Mouse (Mus musculus) kidney, adult 18-20 months (tissue): ENCODE data around the gene Brf1.

Experiments used
- DNase-seq: peaks from one replicate; pipeline ENCODE4 v3.0.0; 2021

Brf1 gene

DNA sequence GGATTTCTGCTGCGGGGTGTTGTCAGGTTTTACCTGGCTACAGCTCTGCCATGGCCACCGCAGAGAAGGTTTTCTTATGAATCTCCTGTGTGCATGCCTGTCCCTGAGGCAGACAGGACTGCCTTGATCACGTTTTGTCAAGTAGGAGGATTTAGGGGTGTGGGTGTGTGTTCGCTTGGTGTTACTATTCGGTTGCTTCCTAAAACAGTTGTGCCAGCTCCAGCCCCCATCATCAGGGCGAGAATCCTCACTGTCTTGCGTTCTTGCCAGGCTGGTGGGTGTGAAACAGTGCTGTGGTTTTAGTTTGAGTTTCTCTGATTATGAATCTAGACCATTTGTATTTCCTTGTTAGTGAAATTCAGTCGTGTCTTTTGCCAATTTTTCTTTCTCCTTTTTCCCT lies 16.5 kb upstream of the Brf1 start:
- no peak for DNase-seq

DNA sequence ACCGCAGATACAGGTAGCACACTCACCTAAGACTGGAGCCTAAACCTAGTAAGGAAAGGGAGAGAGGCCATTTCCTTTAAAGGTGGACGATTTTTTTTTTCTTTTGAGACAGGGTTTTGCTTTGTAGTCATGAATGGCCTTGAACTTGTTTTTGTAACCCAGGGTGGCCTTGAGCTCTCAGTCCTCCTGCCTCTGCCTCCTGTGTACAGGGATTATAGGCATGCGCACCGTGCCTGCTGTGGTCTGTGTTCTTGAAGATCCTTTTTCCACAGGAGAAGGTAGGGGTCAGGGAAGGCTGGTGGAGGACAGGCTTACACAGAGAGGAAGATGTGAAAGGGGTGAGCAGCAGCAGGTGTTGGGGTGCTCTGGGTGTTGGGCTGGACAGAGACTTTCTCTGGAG lies 15.5 kb upstream of the Brf1 start:
- no peak for DNase-seq

DNA sequence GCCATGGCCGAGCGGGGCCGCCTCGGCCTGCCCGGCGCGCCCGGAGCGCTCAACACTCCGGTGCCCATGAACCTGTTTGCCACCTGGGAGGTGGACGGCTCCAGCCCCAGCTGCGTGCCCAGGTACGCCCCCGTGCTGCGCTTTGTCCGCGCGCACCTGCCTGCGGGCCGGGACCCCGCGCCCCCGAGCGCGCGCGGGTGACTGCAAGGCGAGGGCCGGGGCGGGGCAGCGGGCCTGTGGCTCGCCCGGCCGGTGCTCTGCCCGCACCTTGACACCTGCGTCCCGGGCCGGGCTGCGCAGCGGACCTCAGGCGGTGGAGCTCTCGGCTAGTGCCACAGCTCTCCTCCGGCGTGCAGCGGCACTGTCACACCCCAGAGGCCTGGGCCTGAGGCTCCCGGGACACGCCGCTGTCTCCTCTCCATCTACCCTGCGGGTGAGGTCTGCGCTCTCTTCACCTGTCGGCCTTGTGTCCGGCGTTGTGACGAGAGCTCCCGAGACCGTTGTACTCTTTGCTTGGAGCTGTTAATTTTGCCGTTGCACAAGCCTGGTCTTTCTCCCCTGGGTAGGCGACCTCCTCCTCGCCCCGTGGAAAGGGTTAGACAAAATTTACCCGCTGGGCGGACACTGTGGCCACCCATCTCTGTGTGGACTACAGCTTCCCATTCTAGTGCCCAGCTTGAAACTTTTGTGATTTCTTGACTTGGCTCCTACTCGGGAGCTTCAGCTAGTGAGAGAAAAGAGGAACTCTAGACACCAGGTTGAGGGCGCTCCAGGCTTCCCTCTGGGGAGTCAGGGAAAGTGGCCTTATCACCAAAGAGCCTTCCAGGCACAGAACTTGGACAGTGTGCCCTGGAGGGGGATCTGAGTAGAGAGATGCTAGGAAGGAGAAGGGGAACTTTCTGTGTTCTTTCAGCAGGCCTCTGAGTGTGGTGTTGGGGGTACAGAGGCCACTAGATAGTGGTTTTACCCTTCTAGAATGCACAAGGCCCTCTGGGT lies 14.4 kb upstream of the Brf1 start:
- peak; percentile 74 for DNase-seq

- peak; percentile 96 for DNase-seq
Measured at GRCm38 (mm10) chr12:113013604-113014558, 13.4 kb upstream of the Brf1 start, which contains the start of gene Pacs2. Gene Pacs2 (plus strand): TSS chr12:113014508.

- no peak for DNase-seq
Measured at GRCm38 (mm10) chr12:113013021-113013491, 12.6 kb upstream of the Brf1 start.

GRCm38 (mm10) chr12:113012443-113012842 lies 11.9 kb upstream of the Brf1 start:
- no peak for DNase-seq

DNA sequence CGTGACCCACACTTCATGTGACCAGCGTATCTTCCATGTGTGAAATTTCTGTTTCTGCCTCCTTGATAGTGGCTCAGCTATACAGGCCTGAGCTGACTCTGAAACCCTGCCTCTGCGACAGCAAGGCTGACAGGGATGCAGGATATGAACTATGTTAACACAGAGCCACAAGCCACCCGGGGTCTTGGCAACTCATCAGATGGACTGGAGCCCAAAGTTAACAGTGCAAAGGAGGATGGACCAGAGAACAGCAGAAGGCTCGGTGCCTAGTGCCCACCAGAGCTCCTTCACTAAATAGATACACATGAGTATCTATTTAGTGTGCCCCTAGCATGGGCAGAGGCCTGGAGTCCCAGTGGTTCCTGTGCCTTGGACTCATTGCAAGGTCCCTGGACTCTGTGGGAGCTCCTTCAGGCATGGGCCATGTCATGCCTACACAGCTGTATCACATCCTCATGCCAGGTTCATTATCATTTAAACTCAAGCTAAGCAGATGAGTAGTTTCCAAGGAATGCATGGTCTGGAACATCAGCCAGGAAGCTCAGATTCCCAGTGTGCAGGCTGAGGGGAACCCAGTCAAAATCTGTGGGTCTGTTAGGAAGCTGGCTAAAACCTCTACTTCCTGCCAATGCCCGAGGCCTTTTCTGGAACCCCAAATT lies 11.3 kb upstream of the Brf1 start:
- peak; percentile 35 for DNase-seq

DNA sequence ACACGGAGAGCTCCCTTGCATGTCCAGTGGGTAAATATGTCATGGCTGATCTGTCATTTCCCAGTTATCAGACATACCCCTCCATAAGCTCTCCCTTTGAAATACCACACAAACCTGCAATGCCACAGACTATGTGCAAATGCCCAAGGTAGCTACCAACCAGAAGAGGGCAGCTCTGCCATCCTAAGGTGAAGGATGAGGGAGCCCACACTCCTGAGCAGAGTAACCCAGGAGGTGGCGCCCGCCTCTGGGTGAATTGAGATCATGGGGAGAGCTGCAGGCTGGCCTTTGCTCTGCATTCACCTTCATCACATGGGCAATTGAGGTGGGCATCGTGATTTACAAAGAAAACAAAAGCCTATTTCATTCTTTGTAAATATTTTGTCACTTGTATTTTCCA lies 4.5 kb upstream of the Brf1 start:
- peak; percentile 81 for DNase-seq

DNA sequence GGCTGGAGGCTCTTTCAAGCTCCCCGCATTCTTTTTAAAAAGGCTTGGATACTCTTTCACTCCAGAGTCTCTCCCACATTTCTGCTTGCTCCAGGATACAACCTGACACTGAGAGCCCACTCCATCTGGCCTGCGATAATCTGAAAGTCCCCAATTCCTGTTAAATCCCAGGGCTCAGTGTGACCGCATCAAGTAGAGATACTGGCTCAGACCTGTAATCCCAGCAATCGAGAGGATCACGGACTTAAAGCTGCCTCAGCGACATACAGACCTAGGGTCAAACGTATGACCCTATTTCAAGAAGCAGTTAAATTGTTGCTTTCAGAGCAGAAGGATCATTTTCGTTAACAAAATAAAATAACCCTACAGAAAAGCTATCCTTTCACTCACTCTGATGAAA lies 3.5 kb upstream of the Brf1 start:
- DNase-seq, result no peak

DNA sequence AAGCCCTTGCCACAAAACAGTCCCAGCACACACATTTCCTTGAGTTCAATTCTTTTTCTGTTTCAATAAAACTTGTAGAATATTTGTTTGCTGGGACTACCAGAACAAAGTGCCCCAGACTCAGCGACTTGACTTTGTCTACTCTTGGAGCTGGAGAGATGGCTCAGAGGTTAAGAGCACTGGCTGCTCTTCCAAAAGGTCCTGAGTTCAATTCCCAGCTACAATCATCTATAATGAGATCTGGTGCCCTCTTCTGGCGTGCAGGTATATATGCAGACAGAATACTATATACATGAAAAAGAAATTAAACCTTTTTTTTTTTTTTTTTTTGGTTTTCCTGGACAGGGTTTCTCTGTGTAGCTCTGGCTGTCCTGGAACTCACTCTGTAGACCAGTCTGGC lies 2.2 kb upstream of the Brf1 start:
- DNase-seq, result no peak

DNA sequence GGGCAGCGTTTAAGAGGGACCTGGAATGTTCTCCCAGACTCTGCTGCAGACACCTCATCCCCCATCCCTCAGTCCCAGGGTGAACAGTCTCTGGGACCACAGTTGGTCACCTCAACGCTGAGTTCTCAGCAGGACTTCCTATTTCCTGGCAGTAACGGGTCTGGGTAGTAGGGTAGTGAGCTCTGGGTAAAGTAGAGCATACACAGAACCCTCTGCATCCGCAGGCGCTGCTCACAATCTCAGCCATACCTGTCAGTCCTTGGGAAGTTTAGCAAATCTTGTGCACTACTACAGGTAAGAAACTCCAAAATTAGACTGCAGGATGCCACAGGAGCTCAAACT lies 600 bp upstream of the Brf1 start:
- no peak for DNase-seq

DNA sequence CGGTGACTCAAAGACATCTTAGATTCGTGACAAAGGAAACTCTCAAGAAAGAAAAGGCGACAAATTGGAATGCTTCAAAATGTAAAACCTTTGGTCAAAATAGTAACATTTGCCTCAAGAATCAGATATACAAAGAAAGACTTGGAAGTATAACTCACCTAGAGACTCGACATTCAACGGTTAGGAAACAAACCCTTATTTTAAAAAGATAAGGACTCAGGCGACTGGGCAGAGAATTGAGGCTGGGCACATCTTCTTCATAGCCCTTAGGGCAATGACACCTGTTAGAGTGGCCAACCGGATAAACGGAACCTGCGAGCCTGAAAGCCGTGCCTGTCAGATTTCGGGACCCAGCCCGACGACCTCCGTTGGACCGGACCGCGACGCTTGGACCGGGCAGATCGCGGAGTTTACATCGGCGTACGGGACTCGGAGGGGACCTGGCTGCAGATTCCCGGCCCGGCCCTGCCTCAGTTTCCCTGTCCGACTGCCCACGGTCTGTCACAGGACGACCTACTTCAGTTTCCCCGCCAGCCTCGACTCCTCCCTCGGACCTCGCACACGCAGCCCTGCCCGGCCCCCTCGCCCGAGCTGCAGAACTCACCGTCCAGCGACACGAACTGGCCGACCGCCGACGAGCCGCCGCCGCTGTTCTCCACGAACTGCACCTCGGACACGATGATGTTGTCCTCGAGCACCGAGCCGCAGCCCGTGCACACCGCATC lies 773 bp downstream of the Brf1 start:
- peak; percentile 25 for DNase-seq

GRCm38 (mm10) chr12:112994153-112994552 lies 6.4 kb downstream of the Brf1 start:
- DNase-seq, result no peak

DNA sequence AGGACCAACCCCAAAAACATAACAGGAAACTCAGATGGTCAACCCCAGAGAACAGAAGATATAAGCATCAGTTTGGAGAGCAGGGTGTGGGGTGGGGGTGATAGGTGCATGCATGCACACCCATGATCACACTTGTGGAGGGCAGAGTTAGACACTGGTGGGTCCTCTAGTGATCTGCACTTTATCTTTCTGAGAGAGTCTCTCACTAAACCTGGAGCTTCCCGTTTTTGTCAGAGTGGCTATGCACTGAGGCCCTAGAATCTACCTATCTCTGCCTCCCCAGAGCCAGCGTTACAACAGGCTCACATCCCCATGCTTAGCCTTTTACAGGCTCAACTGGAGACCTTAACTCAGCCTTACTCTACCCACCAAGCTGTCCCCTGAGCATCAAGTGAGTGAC lies 9.1 kb downstream of the Brf1 start:
- no peak for DNase-seq

DNA sequence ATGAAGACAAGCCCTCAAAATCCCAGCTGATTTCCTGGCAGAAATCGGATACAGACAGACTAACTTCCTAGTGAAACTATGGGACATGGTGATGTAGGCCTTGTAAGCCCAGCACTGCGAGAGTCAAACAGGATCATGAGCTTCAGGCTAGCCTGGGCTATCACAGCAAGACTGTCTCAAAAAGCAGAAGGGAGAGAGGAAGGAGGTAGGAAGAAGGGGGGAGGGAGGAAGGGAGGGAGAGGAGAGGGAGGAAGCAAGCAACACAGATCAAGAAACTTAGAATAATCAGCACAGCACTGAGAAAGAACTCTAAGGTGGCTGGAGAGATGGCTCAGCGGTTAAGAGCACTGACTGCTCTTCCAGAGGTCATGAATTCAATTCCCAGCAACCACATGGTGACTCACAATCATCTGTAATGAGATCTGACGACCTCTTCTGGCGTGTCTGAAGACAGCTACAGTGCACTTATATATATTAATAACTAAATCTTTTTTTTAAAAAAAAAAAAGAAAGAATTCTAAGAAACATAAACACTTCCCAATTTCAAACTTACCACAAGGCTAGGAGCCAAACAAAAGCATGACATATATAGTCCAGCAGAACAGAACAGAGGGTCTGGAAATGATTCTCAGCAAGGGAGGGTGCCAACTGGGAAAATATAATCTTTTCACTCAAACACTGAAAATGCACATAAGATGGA lies 9.6 kb downstream of the Brf1 start:
- DNase-seq, result no peak

GRCm38 (mm10) chr12:112987877-112988276 lies 12.6 kb downstream of the Brf1 start:
- peak; percentile 30 for DNase-seq

DNA sequence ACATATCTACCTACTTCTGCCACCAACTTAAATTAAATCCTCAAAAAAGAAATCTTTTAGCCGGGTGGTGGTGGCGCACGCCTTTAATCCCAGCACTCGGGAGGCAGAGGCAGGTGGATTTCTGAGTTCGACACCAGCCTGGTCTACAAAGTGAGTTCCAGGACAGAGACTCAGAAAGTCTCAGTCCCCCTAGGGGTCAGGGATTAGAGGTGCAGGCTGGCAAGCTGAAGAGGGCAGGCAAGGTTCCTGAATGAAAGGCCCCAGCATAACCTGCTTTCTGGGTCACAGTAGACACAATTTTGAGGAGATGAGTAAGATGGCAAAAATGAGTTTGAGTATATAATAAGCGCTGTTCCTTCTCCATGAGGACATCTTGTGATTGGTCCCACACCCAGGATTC lies 15.2 kb downstream of the Brf1 start:
- no peak for DNase-seq

DNA sequence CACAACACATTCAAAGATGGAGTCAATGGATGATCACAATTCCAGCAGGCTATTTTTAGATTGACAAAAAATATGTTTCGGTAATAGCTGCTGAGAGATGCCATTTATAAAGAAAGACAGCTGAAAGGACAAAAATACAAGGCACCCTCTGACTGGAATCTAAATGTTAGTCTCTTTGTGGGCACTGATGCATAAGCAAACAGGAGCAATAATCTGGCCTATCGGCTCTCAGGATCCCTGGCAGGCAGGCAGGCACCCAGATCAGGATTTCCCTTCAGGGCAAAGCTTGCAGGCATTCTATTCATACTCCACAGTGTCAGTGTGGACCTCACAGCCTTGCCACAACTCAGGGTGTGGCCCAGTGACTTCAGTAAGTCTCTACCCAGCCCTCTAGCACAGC lies 18.5 kb downstream of the Brf1 start:
- no peak for DNase-seq

DNA sequence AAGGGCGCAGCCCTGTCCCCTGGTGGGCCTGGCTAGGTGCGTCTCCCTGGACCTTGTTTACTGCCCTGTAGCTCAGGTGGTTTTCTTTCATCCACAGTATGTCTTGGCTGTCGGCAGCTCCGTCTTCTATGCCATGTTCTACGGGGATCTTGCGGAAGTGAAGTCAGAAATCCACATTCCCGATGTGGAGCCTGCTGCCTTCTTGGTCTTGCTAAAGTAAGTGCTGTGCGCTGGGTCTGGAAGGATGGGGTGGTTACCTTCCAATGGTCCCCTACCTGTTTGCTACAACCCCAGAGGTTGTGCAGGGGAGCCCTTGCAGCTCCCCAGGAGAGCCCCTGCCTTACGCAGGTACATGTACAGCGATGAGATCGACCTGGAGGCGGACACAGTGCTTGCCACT lies 23.3 kb downstream of the Brf1 start:
- no peak for DNase-seq

DNA sequence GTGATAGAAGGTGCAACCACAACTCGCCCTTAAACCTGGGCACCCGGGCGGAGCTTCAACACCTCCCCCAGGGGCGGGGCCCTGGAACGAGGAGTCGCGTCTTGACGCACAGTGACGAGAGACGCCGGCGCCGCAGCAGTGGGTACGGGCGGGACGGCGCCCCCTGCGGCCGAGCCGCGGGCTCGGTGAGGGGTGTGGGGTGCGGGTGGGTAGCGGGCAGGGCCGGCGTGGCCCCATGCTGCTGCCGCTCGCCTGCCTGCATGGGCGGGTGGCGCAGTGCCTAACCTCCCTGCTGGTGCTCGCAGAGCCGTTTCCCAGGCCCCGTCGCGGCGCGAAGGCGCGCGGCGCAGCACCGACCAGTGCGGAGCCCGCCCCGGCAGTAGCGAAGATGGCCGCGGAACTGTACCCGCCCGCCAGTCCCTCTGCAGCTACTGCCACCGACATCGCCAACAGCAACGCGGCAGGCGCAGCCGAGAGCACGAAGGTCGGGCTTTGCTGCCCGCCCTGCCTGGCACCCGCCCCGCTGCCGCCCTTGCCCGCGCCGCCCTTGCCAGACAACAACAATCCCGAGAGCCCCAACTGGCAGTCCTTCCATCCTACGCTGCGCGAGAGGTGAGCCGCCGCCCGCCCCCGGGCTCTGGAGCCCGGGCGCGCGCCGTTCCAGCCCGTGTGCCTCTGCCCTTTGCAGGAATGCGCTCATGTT lies 24.0 kb downstream of the Brf1 start, which contains the start of gene Btbd6:
Gene Btbd6 (plus strand): TSS at position 112 of the 703 bp plus-strand sequence.
- peak; percentile 93 for DNase-seq

DNA sequence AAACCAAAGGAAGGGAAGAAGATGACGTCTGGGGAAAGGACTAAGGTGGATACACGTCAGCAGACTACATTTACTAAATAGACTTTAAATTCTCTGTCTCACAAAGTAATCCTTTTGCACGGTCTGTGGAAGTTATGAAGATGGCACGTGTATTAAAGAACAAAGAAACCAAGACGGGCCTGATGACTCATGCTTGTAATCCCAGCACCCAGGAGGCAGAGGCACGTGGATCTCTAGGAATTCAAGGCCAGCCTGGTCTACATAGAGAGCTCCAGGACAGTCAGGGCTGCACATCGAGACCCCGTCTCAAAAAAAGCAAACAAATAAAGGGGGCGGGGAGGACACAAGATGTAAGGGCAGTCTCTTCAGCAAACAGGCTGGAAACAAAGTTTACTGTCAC lies 25.8 kb downstream of the Brf1 start:
- no peak for DNase-seq
